Mouse (Mus musculus): ENCODE measurements around the gene Olfr1396.

DNA sequence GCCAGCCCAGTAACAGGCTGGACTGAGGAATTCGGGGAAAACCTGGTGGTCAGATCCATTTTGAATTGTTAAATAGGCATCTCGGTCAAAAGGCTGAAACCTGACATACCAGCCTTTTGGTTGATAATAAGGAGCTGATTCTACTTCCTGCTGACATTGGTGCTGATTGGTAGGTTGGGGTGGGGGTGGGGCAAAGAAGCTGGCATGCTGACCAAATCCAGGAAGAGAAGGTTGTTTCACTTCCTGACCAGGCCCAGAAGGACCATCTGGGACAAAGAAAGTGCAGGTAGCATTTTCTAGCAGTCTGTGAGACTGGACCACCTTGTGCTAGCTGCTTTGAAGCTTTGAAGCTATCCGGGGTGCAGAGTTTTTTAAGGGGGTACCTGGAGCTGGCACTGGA lies 14.3 kb downstream of the Olfr1396 start:
- TF ChIP-seq CTCF (IDR thresholded peaks at IDR 0.05; ENCODE audit: control insufficient read depth, insufficient read depth, low read length) (no peak), POLR2A (IDR thresholded peaks at IDR 0.05; ENCODE audit: borderline replicate concordance, control insufficient read depth, low read depth, low read length) (no peak)

Measured in bone marrow, adult 2 months (tissue).